Mouse (Mus musculus): ENCODE data around the gene Ifitm6. TPM values are rescaled to one million over a fixed set of nuclear protein-coding genes. Genes with fewer than 3 reads are reported as not detected.

Gene Ifitm6
- polyA plus RNA-seq, 1 experiment, result 0.19 TPM

DNA sequence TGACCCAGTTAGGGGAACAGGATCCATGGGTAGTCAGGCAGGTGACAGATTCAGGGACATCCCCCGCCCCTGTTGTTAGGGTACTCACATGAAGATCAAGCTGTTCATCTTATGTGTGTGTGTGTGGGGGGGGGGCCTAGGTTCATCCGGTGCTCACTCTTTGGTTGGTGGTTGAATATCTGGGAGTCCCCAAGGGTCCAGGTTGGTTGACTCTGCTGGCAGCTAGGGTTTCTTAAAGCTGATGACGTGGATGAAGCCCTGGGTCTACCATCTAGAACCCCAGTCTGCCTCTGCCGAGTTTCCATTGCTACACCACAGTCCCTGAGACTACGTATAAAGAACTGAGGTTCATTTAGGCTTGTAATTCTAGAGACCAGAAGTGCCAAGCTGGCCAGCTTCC, 1.3 kb upstream of the Ifitm6 start:
- H3K4me3 ChIP-seq (ENCODE audit: control insufficient read depth, low read depth, low read length), result no peak overlapping the region
- H3K27me3 ChIP-seq (ENCODE audit: control insufficient read depth, insufficient read depth, low read length), result no peaks in the 10 kb centered on the region
- H3K4me1 ChIP-seq (ENCODE audit: control insufficient read depth, insufficient read depth, low read length), result peaks cover 3% of the 10 kb centered on the region; the same call in 1 of the 2 replicates
- no peaks in the 10 kb centered on the region for H3K36me3 ChIP-seq (ENCODE audit: control insufficient read depth, insufficient read depth, low read length)
- no peak overlapping the region for H3K27ac ChIP-seq (ENCODE audit: control insufficient read depth, insufficient read depth, low read depth, low read length)
- TF ChIP-seq POLR2A (IDR thresholded peaks at IDR 0.05; ENCODE audit: control insufficient read depth, low read depth, low read length) (no peak), CTCF (IDR thresholded peaks at IDR 0.05; ENCODE audit: control insufficient read depth, insufficient read depth, insufficient replicate concordance, low read depth, low read length) (no peak)

DNA sequence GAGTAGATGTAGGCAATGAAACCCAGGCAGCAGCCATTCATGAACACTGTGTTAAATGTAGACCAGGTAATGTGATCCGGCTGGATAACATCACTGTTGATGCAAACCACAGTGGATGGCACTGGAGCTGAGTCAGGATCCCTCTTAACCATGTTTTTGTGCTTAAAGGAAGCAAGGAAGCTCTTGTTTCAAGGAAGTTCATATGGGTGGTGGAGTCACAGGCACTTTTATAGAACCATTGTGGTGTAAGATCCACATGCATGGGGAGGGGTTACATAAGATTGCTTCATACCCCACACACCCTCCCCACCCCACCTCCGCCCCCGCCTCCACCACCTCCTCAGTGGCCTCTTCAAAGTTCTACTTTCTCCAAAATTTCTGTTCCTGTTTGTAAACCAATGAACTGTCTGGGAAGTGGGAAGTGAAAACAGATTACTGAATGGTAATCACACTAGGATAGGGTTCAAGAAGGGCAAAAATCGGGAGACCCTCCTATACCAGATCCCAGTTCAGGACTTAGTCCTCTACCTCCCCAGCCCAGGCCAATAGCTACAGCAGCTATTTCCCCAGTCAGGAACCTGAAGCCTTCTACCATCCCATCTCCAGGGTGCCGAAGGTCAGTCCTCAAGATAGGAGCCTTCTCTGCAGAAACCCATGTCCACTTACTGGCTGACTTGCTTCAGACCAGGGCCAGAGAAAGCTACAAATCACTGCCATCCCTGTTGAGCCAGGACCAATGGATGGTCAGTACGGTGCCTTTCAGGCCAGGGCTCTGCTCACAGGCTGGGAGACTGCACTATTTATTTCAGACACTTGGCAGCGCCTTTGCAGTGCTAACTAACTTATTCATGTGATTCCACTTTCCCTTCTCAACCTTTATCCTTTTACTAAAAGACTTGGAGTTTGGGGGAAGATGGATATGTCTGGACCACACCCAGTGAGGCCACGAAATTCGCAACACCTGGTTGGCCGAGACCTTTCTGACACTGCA, 722 bp downstream of the Ifitm6 start:
- H3K4me1 ChIP-seq (ENCODE audit: control insufficient read depth, insufficient read depth, low read length), result peaks cover 3% of the 10 kb centered on the region; the same call in 1 of the 2 replicates
- H3K27me3 ChIP-seq (ENCODE audit: control insufficient read depth, insufficient read depth, low read length), result no peaks in the 10 kb centered on the region
- H3K27ac ChIP-seq (ENCODE audit: control insufficient read depth, insufficient read depth, low read depth, low read length), result no peak overlapping the region
- H3K36me3 ChIP-seq (ENCODE audit: control insufficient read depth, insufficient read depth, low read length), result no peaks in the 10 kb centered on the region
- no peak overlapping the region for H3K4me3 ChIP-seq (ENCODE audit: control insufficient read depth, low read depth, low read length)
- no peak for TF ChIP-seq CTCF (IDR thresholded peaks at IDR 0.05; ENCODE audit: control insufficient read depth, insufficient read depth, insufficient replicate concordance, low read depth, low read length)
- TF ChIP-seq POLR2A (IDR thresholded peaks at IDR 0.05; ENCODE audit: control insufficient read depth, low read depth, low read length), result no peak

DNA sequence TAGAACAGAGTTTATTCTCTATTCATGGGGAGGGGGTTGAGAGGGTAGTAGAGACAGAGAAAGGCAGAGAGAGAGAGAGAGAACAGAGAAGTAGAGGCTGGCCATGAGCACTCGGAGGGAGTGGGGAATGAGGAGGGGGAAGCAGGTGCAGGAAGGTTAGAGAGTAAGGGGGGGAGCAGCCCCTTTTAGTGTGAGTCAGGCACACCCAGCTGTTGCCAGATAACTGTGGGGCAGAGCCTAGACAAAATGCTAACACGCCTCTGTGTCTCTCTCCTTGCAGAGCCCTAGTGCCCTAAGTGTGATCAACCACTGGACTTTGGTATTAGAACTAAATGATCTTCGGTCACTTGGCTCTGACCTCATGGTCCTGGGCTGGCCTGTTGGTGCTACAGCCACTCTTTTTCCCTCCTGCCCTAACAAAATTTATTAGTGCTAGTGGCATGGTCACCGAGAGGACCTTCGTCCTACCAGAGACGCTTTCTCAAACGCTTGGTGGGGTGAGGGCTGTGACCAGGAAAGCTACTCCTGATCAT, 6.4 kb downstream of the Ifitm6 start:
- no peak for TF ChIP-seq CTCF (IDR thresholded peaks at IDR 0.05; ENCODE audit: control insufficient read depth, insufficient read depth, insufficient replicate concordance, low read depth, low read length)
- no peak for TF ChIP-seq POLR2A (IDR thresholded peaks at IDR 0.05; ENCODE audit: control insufficient read depth, low read depth, low read length)
- H3K4me1 ChIP-seq (ENCODE audit: control insufficient read depth, insufficient read depth, low read length), result peaks cover 5% of the 10 kb centered on the region
- H3K4me3 ChIP-seq (ENCODE audit: control insufficient read depth, low read depth, low read length), result no peak overlapping the region
- no peaks in the 10 kb centered on the region for H3K27me3 ChIP-seq (ENCODE audit: control insufficient read depth, insufficient read depth, low read length)
- H3K36me3 ChIP-seq (ENCODE audit: control insufficient read depth, insufficient read depth, low read length), result no peaks in the 10 kb centered on the region
- H3K27ac ChIP-seq (ENCODE audit: control insufficient read depth, insufficient read depth, low read depth, low read length), result 0 out of 2 replicates have a peak overlapping the region, but pooled peaks have one; percentile 26

- peak within 1 kb of the TSS; percentile 72 for H3K4me3 ChIP-seq (ENCODE audit: control insufficient read depth, low read depth, low read length)
- TF ChIP-seq CTCF (IDR thresholded peaks at IDR 0.05; ENCODE audit: control insufficient read depth, insufficient read depth, insufficient replicate concordance, low read depth, low read length), result no peak
- TF ChIP-seq POLR2A (IDR thresholded peaks at IDR 0.05; ENCODE audit: control insufficient read depth, low read depth, low read length), result peak; percentile 23; the same call in 1 of the 2 replicates
- H3K4me1 ChIP-seq (ENCODE audit: control insufficient read depth, insufficient read depth, low read length), result peaks cover 5% of the 10 kb centered on the region
- peak within 1 kb of the TSS; percentile 73; the same call in 1 of the 2 replicates for H3K27ac ChIP-seq (ENCODE audit: control insufficient read depth, insufficient read depth, low read depth, low read length)
- no peaks in the 10 kb centered on the region for H3K36me3 ChIP-seq (ENCODE audit: control insufficient read depth, insufficient read depth, low read length)
- H3K27me3 ChIP-seq (ENCODE audit: control insufficient read depth, insufficient read depth, low read length), result no peaks in the 10 kb centered on the region
Observed at GRCm38 (mm10) chr7:141010593-141010992, 7.1 kb downstream of the Ifitm6 start, which contains the start of gene Ifitm3. TSS of gene Ifitm3 (minus strand) at chr7:141010770.

DNA sequence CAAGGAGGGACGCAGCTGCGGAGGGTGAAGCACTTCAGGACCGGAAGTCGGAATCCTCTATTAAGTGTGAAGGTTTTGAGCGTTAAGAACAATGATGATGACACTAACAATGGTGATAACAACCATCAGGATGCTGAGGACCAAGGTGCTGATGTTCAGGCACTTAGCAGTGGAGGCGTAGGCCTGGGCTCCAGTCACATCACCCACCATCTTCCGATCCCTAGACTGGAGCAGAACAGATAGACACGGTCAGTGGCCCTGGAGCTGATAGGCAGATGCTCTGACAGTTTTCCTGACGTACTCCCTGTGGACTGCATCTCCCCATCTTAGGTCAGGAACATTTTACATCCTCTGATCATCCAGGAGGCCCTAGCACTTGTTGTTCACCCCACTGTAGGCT, 8.1 kb downstream of the Ifitm6 start:
- Histone ChIP-seq H3K27ac (ENCODE audit: control insufficient read depth, insufficient read depth, low read depth, low read length) (no peak overlapping the region), H3K4me3 (ENCODE audit: control insufficient read depth, low read depth, low read length) (peak overlapping the region; percentile 72; the same call in 1 of the 2 replicates), H3K4me1 (ENCODE audit: control insufficient read depth, insufficient read depth, low read length) (peaks cover 5% of the 10 kb centered on the region), H3K36me3 (ENCODE audit: control insufficient read depth, insufficient read depth, low read length) (no peaks in the 10 kb centered on the region), H3K27me3 (ENCODE audit: control insufficient read depth, insufficient read depth, low read length) (no peaks in the 10 kb centered on the region)
- no peak for TF ChIP-seq CTCF (IDR thresholded peaks at IDR 0.05; ENCODE audit: control insufficient read depth, insufficient read depth, insufficient replicate concordance, low read depth, low read length)
- TF ChIP-seq POLR2A (IDR thresholded peaks at IDR 0.05; ENCODE audit: control insufficient read depth, low read depth, low read length), result no peak

DNA sequence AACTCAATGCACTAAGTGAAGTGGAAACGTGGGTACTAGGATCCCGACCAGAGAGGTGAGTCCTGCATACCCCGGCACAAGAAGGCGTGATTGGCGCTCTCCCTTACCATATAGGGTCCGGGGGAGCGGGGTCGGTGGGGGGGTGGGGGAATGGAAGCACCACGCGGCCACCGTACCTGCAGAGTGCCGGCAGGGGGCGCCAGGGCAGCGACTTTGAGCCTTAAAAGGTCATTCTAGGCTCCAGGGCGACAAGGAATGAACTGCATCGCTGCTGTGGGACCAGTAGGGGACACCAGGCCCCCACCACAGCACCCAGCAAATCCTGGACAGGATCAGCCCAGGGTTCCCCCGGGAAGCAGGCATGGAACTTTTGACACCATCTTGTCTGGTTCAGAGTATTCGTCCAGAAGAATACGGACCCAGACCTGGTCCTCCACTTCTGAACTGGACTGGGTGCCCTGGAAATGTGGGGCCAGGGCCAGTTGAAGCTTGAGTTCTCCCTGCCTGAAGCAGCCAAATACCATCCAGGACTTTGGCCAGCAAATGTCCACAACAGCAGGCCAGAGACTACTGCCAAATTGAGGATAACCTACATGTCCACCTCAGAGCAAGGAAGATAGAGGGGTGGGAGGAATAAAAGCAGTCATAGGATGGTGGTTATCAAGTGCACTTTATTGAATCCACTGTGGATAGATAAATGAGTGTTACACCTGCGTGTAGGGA, 8.6 kb downstream of the Ifitm6 start:
- Histone ChIP-seq H3K36me3 (ENCODE audit: control insufficient read depth, insufficient read depth, low read length) (no peaks in the 10 kb centered on the region), H3K27me3 (ENCODE audit: control insufficient read depth, insufficient read depth, low read length) (no peaks in the 10 kb centered on the region), H3K27ac (ENCODE audit: control insufficient read depth, insufficient read depth, low read depth, low read length) (no peak overlapping the region), H3K4me3 (ENCODE audit: control insufficient read depth, low read depth, low read length) (no peak overlapping the region), H3K4me1 (ENCODE audit: control insufficient read depth, insufficient read depth, low read length) (peaks cover 5% of the 10 kb centered on the region)
- TF ChIP-seq POLR2A (IDR thresholded peaks at IDR 0.05; ENCODE audit: control insufficient read depth, low read depth, low read length) (no peak), CTCF (IDR thresholded peaks at IDR 0.05; ENCODE audit: control insufficient read depth, insufficient read depth, insufficient replicate concordance, low read depth, low read length) (peak; percentile 74; the same call in 1 of the 2 replicates)

Data from testis, adult 2 months (tissue).